Mouse (Mus musculus): ENCODE data around the gene Gm17482. TPM values are rescaled to one million over a fixed set of nuclear protein-coding genes. Genes with fewer than 3 reads are reported as not detected.

Gene Gm17482
- polyA plus RNA-seq, 1 experiment = not detected

GRCm38 (mm10) chr6:115291823-115292222, 64.7 kb downstream of the Gm17482 start:
- DNase-seq (ENCODE audit: low spot score) = no peak

DNA sequence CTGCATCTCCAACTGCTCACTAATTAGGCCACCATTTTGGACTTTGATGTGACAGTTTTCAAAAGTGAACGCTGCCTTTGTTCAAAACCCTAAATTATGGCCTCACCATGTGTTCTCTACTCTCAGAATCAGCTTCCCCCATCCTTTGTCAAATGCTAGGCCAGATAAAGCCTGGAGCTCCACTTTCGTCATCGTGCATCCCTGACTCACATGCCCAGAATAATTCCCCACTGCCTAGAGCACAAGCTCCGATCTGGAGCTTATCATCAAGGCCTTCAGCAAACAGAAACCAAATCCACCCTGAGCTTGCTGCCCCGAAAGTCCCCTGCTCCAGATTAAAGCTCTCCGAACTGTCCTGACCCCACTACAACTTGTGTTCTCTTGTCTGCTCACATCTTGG, 65.5 kb downstream of the Gm17482 start:
- DNase-seq (ENCODE audit: low spot score) = no peak

- no peak for DNase-seq (ENCODE audit: low spot score)
Observed at GRCm38 (mm10) chr6:115293877-115294276, 66.7 kb downstream of the Gm17482 start.

GRCm38 (mm10) chr6:115307134-115307533, 80.0 kb downstream of the Gm17482 start:
- DNase-seq (ENCODE audit: low spot score) = no peak

Other genes starting within 250 kb of the Gm17482 start
- gene Tamm41, start 189.5 kb upstream of the Gm17482 start, polyA plus RNA-seq (2012; rRNA removed) = 12.5 and 15.5 TPM in 2 replicates
- gene Syn2, start 92.4 kb upstream of the Gm17482 start, polyA plus RNA-seq (2012; rRNA removed) = 15.5 and 18.5 TPM in 2 replicates
- 0.89 and 1.0 TPM in 2 replicates for gene Timp4, start 24.9 kb downstream of the Gm17482 start, polyA plus RNA-seq (2012; rRNA removed)
- 82.6 and 102 TPM in 2 replicates for gene Pparg, start 133.6 kb downstream of the Gm17482 start, polyA plus RNA-seq (2012; rRNA removed)